Comparison of ENCODE assay signal across 17 mouse cellular contexts in genomic region chr1:75586791-75587190, GRCm38 (mm10). TPM values are rescaled to one million over a fixed set of nuclear protein-coding genes. Genes with fewer than 3 reads are reported as not detected.
"Had no signal": no experiment of that assay in that cellular context is flagged by ENCODE, and none has a peak within 500 bp of the region (broad histone marks: within the 10 kb centered on the region; RNA-seq: fewer than 3 reads in every experiment).

No protein-coding gene starts in this region.

- DNase-seq: kidney, postnatal 14 days; layer of hippocampus, adult 9-11 months; layer of hippocampus, postnatal 36 days; left cerebral cortex, postnatal 4 days; lung, adult 18-20 months; retina, postnatal 1 day; right cerebral cortex, postnatal 4 days; spleen, adult 18-20 months; thymus, adult 18-20 months; thymus, postnatal 14 days had no signal

- H3K4me2 ChIP-seq: kidney, embryonic 15.5 days; limb, embryonic 13.5 days; midbrain, embryonic 12.5 days; neural tube, embryonic 13.5 days had no signal

- H3K27ac ChIP-seq: kidney, embryonic 15.5 days; limb, embryonic 13.5 days; liver, embryonic 14.5 days; midbrain, embryonic 12.5 days; neural tube, embryonic 13.5 days had no signal

- H3K9ac ChIP-seq: kidney, embryonic 15.5 days; limb, embryonic 13.5 days; liver, embryonic 14.5 days; midbrain, embryonic 12.5 days; neural tube, embryonic 13.5 days had no signal

- H3K4me3 ChIP-seq: kidney, embryonic 15.5 days; limb, embryonic 13.5 days; midbrain, embryonic 12.5 days; neural tube, embryonic 13.5 days had no signal

- H3K9me3 ChIP-seq: kidney, embryonic 15.5 days; limb, embryonic 13.5 days; midbrain, embryonic 12.5 days; neural tube, embryonic 13.5 days had no signal

- H3K36me3 ChIP-seq: kidney, embryonic 15.5 days; limb, embryonic 13.5 days; midbrain, embryonic 12.5 days; neural tube, embryonic 13.5 days had no signal

- H3K27me3 ChIP-seq: kidney, embryonic 15.5 days; limb, embryonic 13.5 days; midbrain, embryonic 12.5 days; neural tube, embryonic 13.5 days had no signal

- ATAC-seq: midbrain, embryonic 16.5 days had no signal

RNA-seq across cellular contexts. Expression of gene Slc4a3, which starts 40.7 kb away (rescaled TPM):
- total RNA-seq: megakaryocyte-erythroid progenitor cell, adult 5-6 weeks had no signal
